Mouse (Mus musculus) liver, embryonic 18 days (tissue): Measurements from ENCODE around the gene Lpcat2b. TPM values are rescaled to one million over a fixed set of nuclear protein-coding genes. Genes with fewer than 3 reads are reported as not detected.

Experiments
- polyA plus RNA-seq: library from polyadenylated mRNA; depleted of rRNA; stranded (reverse); fragments of >200 nt; gene quantifications from 2 replicates; pipeline ENCODE4 v1.2.3, GENCODE M21; 2012; rRNA removed

Gene Lpcat2b
- polyA plus RNA-seq = not detected in 2 replicates

DNA sequence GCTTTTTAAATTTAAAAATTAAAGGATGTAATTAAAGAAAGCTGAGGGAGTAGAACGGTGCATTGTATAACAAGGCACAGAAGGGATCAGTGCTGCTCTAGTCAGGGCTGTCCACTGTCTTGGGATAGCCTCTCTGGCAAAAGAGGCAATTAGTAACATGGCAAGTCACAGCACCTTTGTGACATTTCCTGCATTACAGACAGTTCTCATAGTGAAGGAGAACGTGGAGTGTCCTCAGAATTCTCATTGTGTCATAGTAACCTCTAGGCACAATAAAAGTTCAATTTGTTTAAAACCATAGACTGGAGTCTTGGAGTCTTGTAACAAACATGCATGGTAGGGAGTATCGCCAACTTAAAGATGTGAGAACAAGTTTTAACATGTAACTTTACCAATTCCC is at the start of gene Lpcat2b:
Lpcat2b (plus strand) TSS at position 301 of the 400 bp plus-strand sequence.

DNA sequence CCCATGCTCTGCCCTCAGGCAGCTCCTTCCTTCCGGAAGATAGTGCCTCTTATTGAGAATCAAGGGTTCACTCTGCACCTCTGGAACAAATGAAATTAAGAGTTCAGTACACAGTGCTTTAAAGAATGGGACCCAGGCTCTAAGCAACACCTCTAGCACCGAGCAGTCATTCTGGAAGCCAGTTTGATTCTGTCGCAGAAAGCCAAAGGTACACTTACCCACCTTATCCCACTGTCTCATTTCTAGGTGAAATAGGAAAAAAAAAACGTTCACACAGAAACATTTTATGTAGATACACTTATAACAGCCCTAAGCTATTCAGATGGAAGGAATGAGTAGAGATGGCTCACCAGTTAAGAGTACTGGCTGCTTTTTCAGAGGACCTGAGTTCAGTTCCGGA is 28.9 kb upstream of the Lpcat2b start, which contains the start of gene Ephx4:
Ephx4 (plus strand) TSS at position 301 of the 400 bp plus-strand sequence.

DNA sequence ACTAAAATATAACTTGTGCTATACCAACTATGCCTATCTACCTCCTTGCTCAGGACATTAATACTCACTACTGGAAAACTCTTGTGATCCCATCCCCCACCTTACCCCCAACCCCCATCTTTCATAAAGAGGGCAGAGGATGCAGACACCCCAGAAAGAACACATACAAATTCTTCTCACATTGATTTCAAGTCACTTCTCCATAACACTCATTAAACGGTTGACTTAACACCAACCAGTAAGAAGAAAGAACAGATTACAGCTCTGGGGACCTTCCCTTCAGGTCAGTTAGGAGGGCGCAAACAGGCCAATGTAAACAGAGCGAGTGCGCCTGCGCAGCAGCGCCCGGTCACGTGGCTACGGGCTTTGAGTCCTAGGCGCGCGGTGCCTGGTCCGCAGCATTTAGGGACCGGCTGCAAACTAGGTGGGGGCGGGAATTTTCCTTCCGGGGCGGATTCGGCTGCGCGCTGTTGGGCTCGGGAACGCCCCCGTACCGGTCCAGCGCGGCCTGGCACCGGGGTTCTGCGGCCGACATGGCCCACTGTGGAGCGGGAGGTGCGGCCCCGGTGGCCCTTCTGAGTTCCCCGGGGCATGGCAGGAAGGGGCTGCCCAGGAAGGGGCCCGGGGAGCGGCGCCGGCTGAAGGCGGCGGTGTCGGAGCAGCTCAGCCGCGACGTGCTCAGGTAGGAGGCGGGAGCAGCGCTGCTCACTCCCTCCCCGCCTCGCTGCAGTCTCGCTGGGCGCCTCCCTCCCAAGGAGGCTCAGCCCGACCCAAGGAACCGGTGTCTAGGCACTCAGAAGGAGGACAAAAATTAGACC is 6.3 kb downstream of the Lpcat2b start, which contains the start of gene Btbd8:
Btbd8 (plus strand) TSS at position 534 of the 818 bp plus-strand sequence.

Other genes starting within 250 kb of the Lpcat2b start
- 3.3 and 3.8 TPM in 2 replicates for gene Tgfbr3, start 141.9 kb upstream of the Lpcat2b start, polyA plus RNA-seq
- 0.52 and 0.56 TPM in 2 replicates for gene Brdt, start 100.4 kb upstream of the Lpcat2b start, polyA plus RNA-seq
- gene Ephx4, start 28.8 kb upstream of the Lpcat2b start, polyA plus RNA-seq = 0.06 and 0.07 TPM in 2 replicates
- 0.91 and 1.1 TPM in 2 replicates for gene Btbd8, start 6.4 kb downstream of the Lpcat2b start, polyA plus RNA-seq
- 0.01 and 0.02 TPM in 2 replicates for gene Gm42669, start 76.1 kb downstream of the Lpcat2b start, polyA plus RNA-seq
- gene 1700028K03Rik, start 103.2 kb downstream of the Lpcat2b start, polyA plus RNA-seq = 0.01 TPM in 2 replicates
- 3.3 and 3.4 TPM in 2 replicates for gene Rpap2, start 165.8 kb downstream of the Lpcat2b start, polyA plus RNA-seq
- gene Glmn, start 166.3 kb downstream of the Lpcat2b start, polyA plus RNA-seq = 2.4 and 2.7 TPM in 2 replicates